Mouse (Mus musculus): ENCODE data around the gene Ccl25.

The Ccl25 gene

GRCm38 (mm10) chr8:4324983-4325750 is at the start of gene Ccl25, which contains the start of gene Elavl1:
TSS of gene Ccl25 (plus strand) at chr8:4325210.
TSS of gene Elavl1 (minus strand) at chr8:4325413.
- peak; percentile 96 to 98 for DNase-seq

GRCm38 (mm10) chr8:4275275-4276110 is 49.5 kb upstream of the Ccl25 start, which contains the start of gene Timm44:
TSS of gene Timm44 (minus strand) at chr8:4275913.
- DNase-seq, result peak; percentile 98 to 99

- DNase-seq, result no peak
These were observed 48.9 kb upstream of the Ccl25 start for GRCm38 (mm10) chr8:4276111-4276465.

- no peak for DNase-seq
These were observed 32.3 kb upstream of the Ccl25 start for GRCm38 (mm10) chr8:4292738-4293137.

- DNase-seq, result no peak
These were observed 27.2 kb upstream of the Ccl25 start for GRCm38 (mm10) chr8:4297822-4298221.

GRCm38 (mm10) chr8:4304124-4304547 is 20.9 kb upstream of the Ccl25 start:
- DNase-seq, result no peak

GRCm38 (mm10) chr8:4305838-4306237 is 19.2 kb upstream of the Ccl25 start:
- DNase-seq, result no peak

GRCm38 (mm10) chr8:4312104-4312503 is 12.9 kb upstream of the Ccl25 start:
- no peak for DNase-seq

- no peak for DNase-seq
These were observed 11.5 kb upstream of the Ccl25 start for GRCm38 (mm10) chr8:4313254-4314124.

GRCm38 (mm10) chr8:4314852-4315251 is 10.2 kb upstream of the Ccl25 start:
- no peak for DNase-seq

- DNase-seq, result no peak
These were observed 6.9 kb upstream of the Ccl25 start for GRCm38 (mm10) chr8:4318124-4318523.

- DNase-seq, result no peak
These were observed 6.0 kb upstream of the Ccl25 start for GRCm38 (mm10) chr8:4318796-4319572.

GRCm38 (mm10) chr8:4319573-4319872 is 5.5 kb upstream of the Ccl25 start:
- no peak for DNase-seq

- no peak for DNase-seq
These were observed 4.6 kb upstream of the Ccl25 start for GRCm38 (mm10) chr8:4320404-4320803.

- DNase-seq, result no peak
These were observed 4.0 kb upstream of the Ccl25 start for GRCm38 (mm10) chr8:4321031-4321430.

GRCm38 (mm10) chr8:4322470-4322869 is 2.5 kb upstream of the Ccl25 start:
- peak; percentile 74 to 78 for DNase-seq

- DNase-seq, result no peak
These were observed 1.1 kb upstream of the Ccl25 start for GRCm38 (mm10) chr8:4323917-4324316.

GRCm38 (mm10) chr8:4324525-4324924 is 485 bp upstream of the Ccl25 start:
- DNase-seq, result peak in 1 of 2 experiments; percentile 42

GRCm38 (mm10) chr8:4325751-4326036 is 684 bp downstream of the Ccl25 start:
- no peak for DNase-seq

- no peak for DNase-seq
These were observed 4.0 kb downstream of the Ccl25 start for GRCm38 (mm10) chr8:4329000-4329399.

GRCm38 (mm10) chr8:4333966-4334365 is 9.0 kb downstream of the Ccl25 start:
- DNase-seq, result no peak

GRCm38 (mm10) chr8:4335678-4336077 is 10.7 kb downstream of the Ccl25 start:
- DNase-seq, result no peak

GRCm38 (mm10) chr8:4340207-4340606 is 15.2 kb downstream of the Ccl25 start:
- DNase-seq, result no peak
